Mouse (Mus musculus): Measurements from ENCODE around the gene Dvl1. TPM values are rescaled to one million over a fixed set of nuclear protein-coding genes. Genes with fewer than 3 reads are reported as not detected.

Gene Dvl1
- polyA plus RNA-seq, 1 experiment: 135 TPM

DNA sequence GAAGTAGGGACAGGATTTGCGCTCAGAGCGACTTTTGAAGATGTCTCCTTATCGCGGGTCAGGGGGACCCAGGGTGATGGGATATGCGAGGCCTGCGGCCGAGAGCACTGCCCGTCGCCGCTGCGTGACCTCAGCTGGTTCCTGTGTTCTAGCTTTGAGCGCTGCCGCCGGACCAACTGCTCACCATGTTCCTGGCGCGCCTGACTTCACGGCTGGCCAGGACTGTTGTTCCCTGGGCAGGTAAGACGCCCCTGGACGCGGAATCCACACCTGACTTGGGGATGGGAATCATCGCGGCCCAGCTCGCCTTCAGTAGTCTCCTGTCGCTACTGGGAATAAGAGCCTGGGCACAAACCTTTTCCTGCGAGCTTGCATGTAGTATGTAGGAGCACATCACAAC lies 15.4 kb upstream of the Dvl1 start:
- no peaks in the 10 kb centered on the region for H3K36me3 ChIP-seq (ENCODE audit: control insufficient read depth, insufficient read depth, low read length)
- peak overlapping the region; percentile 75 for H3K27ac ChIP-seq (ENCODE audit: control insufficient read depth, insufficient read depth, low read depth, low read length)
- no peak for TF ChIP-seq POLR2A (IDR thresholded peaks at IDR 0.05; ENCODE audit: control insufficient read depth, low read depth, low read length)
- TF ChIP-seq CTCF (IDR thresholded peaks at IDR 0.05; ENCODE audit: control insufficient read depth, insufficient read depth, insufficient replicate concordance, low read depth, low read length): no peak
- no peaks in the 10 kb centered on the region for H3K27me3 ChIP-seq (ENCODE audit: control insufficient read depth, insufficient read depth, low read length)
- H3K4me1 ChIP-seq (ENCODE audit: control insufficient read depth, insufficient read depth, low read length): peaks cover 2% of the 10 kb centered on the region; the same call in 1 of the 2 replicates
- peak overlapping the region; percentile 88 for H3K4me3 ChIP-seq (ENCODE audit: control insufficient read depth, low read depth, low read length)

- H3K4me1 ChIP-seq (ENCODE audit: control insufficient read depth, insufficient read depth, low read length): peaks cover 2% of the 10 kb centered on the region; the same call in 1 of the 2 replicates
- H3K27me3 ChIP-seq (ENCODE audit: control insufficient read depth, insufficient read depth, low read length): no peaks in the 10 kb centered on the region
- H3K4me3 ChIP-seq (ENCODE audit: control insufficient read depth, low read depth, low read length): peak overlapping the region; percentile 88
- no peak overlapping the region for H3K27ac ChIP-seq (ENCODE audit: control insufficient read depth, insufficient read depth, low read depth, low read length)
- no peak for TF ChIP-seq CTCF (IDR thresholded peaks at IDR 0.05; ENCODE audit: control insufficient read depth, insufficient read depth, insufficient replicate concordance, low read depth, low read length)
- no peak for TF ChIP-seq POLR2A (IDR thresholded peaks at IDR 0.05; ENCODE audit: control insufficient read depth, low read depth, low read length)
- no peaks in the 10 kb centered on the region for H3K36me3 ChIP-seq (ENCODE audit: control insufficient read depth, insufficient read depth, low read length)
These were observed 14.9 kb upstream of the Dvl1 start for GRCm38 (mm10) chr4:155832321-155832720.

GRCm38 (mm10) chr4:155833234-155833633 lies 14.0 kb upstream of the Dvl1 start:
- no peaks in the 10 kb centered on the region for H3K36me3 ChIP-seq (ENCODE audit: control insufficient read depth, insufficient read depth, low read length)
- no peak overlapping the region for H3K4me3 ChIP-seq (ENCODE audit: control insufficient read depth, low read depth, low read length)
- H3K27me3 ChIP-seq (ENCODE audit: control insufficient read depth, insufficient read depth, low read length): no peaks in the 10 kb centered on the region
- no peak for TF ChIP-seq CTCF (IDR thresholded peaks at IDR 0.05; ENCODE audit: control insufficient read depth, insufficient read depth, insufficient replicate concordance, low read depth, low read length)
- TF ChIP-seq POLR2A (IDR thresholded peaks at IDR 0.05; ENCODE audit: control insufficient read depth, low read depth, low read length): no peak
- H3K27ac ChIP-seq (ENCODE audit: control insufficient read depth, insufficient read depth, low read depth, low read length): no peak overlapping the region
- peaks cover 7% of the 10 kb centered on the region for H3K4me1 ChIP-seq (ENCODE audit: control insufficient read depth, insufficient read depth, low read length)

DNA sequence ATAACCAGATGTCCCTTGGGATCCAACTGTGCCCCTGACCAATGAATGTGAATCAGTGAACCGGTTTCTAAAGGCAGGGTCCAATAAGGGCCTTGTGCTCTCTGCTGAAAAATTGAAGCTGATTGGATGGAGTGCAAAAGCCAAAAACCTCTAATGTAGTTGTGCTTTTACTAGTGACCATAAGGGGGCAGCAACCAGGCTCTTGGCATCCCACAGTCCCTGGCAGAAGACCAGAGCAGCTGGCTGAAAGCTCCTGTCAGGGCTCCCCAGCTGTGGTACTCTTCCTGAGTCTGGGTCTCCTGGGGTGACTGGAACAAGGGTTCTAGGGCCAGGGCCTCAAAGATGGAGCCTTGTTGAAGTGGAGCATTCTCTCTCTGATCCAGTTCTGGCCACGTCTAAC lies 13.4 kb upstream of the Dvl1 start:
- Histone ChIP-seq H3K27me3 (ENCODE audit: control insufficient read depth, insufficient read depth, low read length) (no peaks in the 10 kb centered on the region), H3K4me3 (ENCODE audit: control insufficient read depth, low read depth, low read length) (no peak overlapping the region), H3K36me3 (ENCODE audit: control insufficient read depth, insufficient read depth, low read length) (no peaks in the 10 kb centered on the region), H3K4me1 (ENCODE audit: control insufficient read depth, insufficient read depth, low read length) (peaks cover 7% of the 10 kb centered on the region), H3K27ac (ENCODE audit: control insufficient read depth, insufficient read depth, low read depth, low read length) (no peak overlapping the region)
- TF ChIP-seq POLR2A (IDR thresholded peaks at IDR 0.05; ENCODE audit: control insufficient read depth, low read depth, low read length): no peak
- peak; percentile 36; the same call in 1 of the 2 replicates for TF ChIP-seq CTCF (IDR thresholded peaks at IDR 0.05; ENCODE audit: control insufficient read depth, insufficient read depth, insufficient replicate concordance, low read depth, low read length)

DNA sequence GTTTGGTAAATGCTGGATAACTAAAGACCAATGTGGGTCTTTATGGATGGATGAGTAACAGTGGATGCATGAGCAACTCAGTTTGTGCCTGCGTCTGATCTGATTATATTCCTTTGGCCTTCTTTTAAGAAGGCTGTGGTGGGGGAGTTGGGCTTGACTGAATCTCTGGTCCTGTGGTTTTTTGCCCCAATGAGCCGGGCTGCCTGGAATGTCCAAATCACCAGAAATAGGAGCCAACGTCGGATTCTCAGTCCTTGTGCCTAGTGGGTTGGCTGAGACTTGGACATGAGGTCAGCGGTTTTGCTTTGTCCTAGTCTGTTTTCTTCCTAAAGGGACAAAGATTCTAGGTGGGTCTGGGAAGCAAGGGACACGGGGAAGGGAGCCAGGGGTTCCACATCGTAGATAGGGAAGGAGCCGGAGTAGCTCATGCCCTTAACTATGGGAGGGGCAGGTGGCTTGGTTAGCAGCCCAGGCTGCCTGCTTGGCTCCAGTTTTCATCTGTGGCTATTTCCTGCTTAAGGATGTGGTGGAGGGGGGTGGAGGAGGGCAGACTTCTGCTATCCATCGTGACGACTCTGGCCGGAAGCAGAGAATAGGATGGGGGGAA lies 9.7 kb upstream of the Dvl1 start:
- TF ChIP-seq CTCF (IDR thresholded peaks at IDR 0.05; ENCODE audit: control insufficient read depth, insufficient read depth, insufficient replicate concordance, low read depth, low read length) (no peak), POLR2A (IDR thresholded peaks at IDR 0.05; ENCODE audit: control insufficient read depth, low read depth, low read length) (no peak)
- Histone ChIP-seq H3K4me3 (ENCODE audit: control insufficient read depth, low read depth, low read length) (no peak overlapping the region), H3K4me1 (ENCODE audit: control insufficient read depth, insufficient read depth, low read length) (peaks cover 22% of the 10 kb centered on the region)

DNA sequence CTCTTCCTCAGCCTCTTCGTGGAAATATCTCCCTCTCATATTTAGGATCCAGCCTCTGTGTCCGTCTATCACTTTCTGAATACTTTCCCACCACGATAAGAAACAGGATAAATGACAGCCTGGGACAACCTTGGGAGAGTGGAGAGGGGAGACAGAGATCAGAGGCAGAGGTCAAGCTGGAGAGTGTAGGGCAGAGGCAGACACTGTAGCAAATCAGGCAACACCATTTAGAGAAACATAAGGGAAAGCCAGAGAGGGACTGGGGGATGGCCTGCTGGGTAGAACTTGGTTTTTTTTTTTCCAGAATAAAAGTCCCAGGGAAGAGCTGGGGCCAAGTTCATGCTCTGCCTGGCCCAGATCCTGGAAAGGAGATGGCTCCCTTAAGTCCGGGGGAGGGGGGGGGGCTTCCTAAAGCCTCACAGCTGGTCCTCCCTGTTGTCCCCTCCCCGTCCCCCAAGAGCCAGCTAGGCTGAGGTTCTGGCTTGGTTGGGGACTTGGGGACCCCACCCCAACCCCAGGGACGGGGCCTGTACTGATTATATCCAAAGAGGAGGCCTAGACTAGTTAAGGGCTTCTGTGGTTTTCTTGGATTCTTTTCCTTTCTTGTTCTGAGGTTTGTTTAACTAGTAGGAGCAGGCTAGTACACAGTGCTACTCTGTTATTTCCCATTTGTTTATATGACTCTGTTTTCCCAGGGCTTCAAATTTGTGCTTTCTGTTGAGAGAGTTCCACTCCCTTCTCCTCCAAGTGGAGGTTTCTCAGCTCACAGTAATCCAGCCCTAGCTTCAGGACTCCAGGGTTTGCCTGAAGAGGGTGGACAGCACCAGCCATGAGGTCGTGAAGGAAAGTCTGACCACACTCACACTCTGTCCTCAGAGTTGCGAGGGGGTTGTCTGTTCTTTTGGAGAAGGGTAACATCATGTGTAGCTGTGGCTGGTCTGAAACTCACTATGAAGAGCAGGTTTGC lies 8.7 kb upstream of the Dvl1 start:
- H3K27me3 ChIP-seq (ENCODE audit: control insufficient read depth, insufficient read depth, low read length): no peaks in the 10 kb centered on the region
- H3K4me1 ChIP-seq (ENCODE audit: control insufficient read depth, insufficient read depth, low read length): peaks cover 22% of the 10 kb centered on the region
- no peak overlapping the region for H3K4me3 ChIP-seq (ENCODE audit: control insufficient read depth, low read depth, low read length)
- H3K27ac ChIP-seq (ENCODE audit: control insufficient read depth, insufficient read depth, low read depth, low read length): peak overlapping the region; percentile 63
- TF ChIP-seq CTCF (IDR thresholded peaks at IDR 0.05; ENCODE audit: control insufficient read depth, insufficient read depth, insufficient replicate concordance, low read depth, low read length) (no peak), POLR2A (IDR thresholded peaks at IDR 0.05; ENCODE audit: control insufficient read depth, low read depth, low read length) (no peak)
- H3K36me3 ChIP-seq (ENCODE audit: control insufficient read depth, insufficient read depth, low read length): no peaks in the 10 kb centered on the region; the same call in 1 of the 2 replicates

More for the DNA sequence above, 9.7 kb upstream of the Dvl1 start:
- Histone ChIP-seq H3K27ac (ENCODE audit: control insufficient read depth, insufficient read depth, low read depth, low read length) (peak overlapping the region; percentile 63), H3K27me3 (ENCODE audit: control insufficient read depth, insufficient read depth, low read length) (no peaks in the 10 kb centered on the region), H3K36me3 (ENCODE audit: control insufficient read depth, insufficient read depth, low read length) (no peaks in the 10 kb centered on the region)

DNA sequence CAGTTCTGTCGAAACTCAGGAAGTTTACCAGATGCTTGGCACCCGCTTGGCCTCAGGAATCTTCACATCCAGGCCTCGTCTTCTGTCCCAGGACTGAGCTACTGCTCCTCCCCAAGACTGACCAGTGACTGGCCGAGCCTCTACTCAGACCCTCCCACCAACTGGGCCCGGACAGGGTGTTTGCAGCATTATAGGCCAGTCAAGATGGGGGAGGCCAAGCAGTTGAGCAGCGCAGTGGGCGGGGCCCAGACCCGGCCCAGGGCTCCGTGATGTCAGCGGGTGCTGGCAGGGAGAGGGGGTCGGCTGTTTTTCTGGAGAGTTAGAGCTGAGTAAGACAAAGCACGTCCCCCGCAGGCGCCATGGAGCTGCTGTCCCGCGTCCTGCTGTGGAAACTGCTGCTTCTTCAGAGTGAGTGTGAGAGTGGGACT lies 7.7 kb upstream of the Dvl1 start, which contains the start of gene Mxra8:
Gene Mxra8 (plus strand): TSS at position 198 of the 428 bp plus-strand sequence.
- TF ChIP-seq CTCF (IDR thresholded peaks at IDR 0.05; ENCODE audit: control insufficient read depth, insufficient read depth, insufficient replicate concordance, low read depth, low read length) (no peak), POLR2A (IDR thresholded peaks at IDR 0.05; ENCODE audit: control insufficient read depth, low read depth, low read length) (no peak)
- Histone ChIP-seq H3K4me1 (ENCODE audit: control insufficient read depth, insufficient read depth, low read length) (peaks cover 22% of the 10 kb centered on the region), H3K27ac (ENCODE audit: control insufficient read depth, insufficient read depth, low read depth, low read length) (peak within 1 kb of the TSS; percentile 64), H3K4me3 (ENCODE audit: control insufficient read depth, low read depth, low read length) (peak within 1 kb of the TSS; percentile 58), H3K36me3 (ENCODE audit: control insufficient read depth, insufficient read depth, low read length) (no peaks in the 10 kb centered on the region; the same call in 1 of the 2 replicates), H3K27me3 (ENCODE audit: control insufficient read depth, insufficient read depth, low read length) (no peaks in the 10 kb centered on the region)

Measured in testis, adult 2 months (tissue).